Mouse (Mus musculus): ENCODE data around the gene Lrfn1. TPM values are rescaled to one million over a fixed set of nuclear protein-coding genes. Genes with fewer than 3 reads are reported as not detected.
A peak's percentile ranks its signal among the peaks of the same experiment; 100 is the strongest.

Gene Lrfn1
- polyA plus RNA-seq, 1 experiment from 2014 or later, result 14.0 TPM

DNA sequence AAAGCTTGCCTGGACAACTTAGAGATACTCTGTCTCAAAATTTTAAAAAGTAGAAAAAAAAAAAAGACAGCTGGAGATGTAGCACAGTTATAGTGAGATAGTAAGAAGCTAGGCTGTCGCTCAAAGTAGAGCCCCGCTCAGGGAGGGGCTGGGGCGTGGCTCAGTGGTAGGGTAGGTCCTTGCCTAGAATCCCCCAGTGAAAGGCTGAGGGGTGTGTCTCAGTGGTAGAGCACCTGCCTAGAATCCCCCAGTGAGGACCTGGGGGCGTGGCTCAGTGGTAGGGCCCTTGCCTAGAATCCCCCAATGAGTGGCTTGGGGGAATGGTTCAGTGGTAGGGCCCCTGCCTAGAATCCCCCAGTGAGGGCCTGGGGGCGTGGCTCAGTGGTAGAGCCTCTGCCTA, 8.6 kb downstream of the Lrfn1 start:
- no peak overlapping the region for H3K4me2 ChIP-seq (replicated peaks)
- H3K9ac ChIP-seq, result no peak overlapping the region
- no peaks in the 10 kb centered on the region for H3K9me3 ChIP-seq (replicated peaks)
- H3K36me3 ChIP-seq, result peaks cover 64% of the 10 kb centered on the region
- ATAC-seq (ENCODE audit: low FRiP score), result no peak
- H3K4me1 ChIP-seq, result peaks cover 7% of the 10 kb centered on the region; the same call in 1 of the 2 replicates
- WGBS, result 86% methylated on average over 5 of the region's 5 CpGs
- no peak overlapping the region for H3K27ac ChIP-seq
- H3K27me3 ChIP-seq, result no peaks in the 10 kb centered on the region
- H3K4me3 ChIP-seq, result no peak overlapping the region

GRCm38 (mm10) chr7:28462769-28463168, 11.0 kb downstream of the Lrfn1 start:
- no peak for ATAC-seq (ENCODE audit: low FRiP score)
- H3K27ac ChIP-seq, result no peak overlapping the region
- H3K9ac ChIP-seq, result no peak overlapping the region
- no peaks in the 10 kb centered on the region for H3K9me3 ChIP-seq (replicated peaks)
- H3K4me1 ChIP-seq, result peaks cover 17% of the 10 kb centered on the region
- peaks cover 19% of the 10 kb centered on the region for H3K27me3 ChIP-seq
- peaks cover 59% of the 10 kb centered on the region for H3K36me3 ChIP-seq
- no peak overlapping the region for H3K4me2 ChIP-seq (replicated peaks)
- 93% methylated on average over 2 of the region's 2 CpGs for WGBS
- no peak overlapping the region for H3K4me3 ChIP-seq

DNA sequence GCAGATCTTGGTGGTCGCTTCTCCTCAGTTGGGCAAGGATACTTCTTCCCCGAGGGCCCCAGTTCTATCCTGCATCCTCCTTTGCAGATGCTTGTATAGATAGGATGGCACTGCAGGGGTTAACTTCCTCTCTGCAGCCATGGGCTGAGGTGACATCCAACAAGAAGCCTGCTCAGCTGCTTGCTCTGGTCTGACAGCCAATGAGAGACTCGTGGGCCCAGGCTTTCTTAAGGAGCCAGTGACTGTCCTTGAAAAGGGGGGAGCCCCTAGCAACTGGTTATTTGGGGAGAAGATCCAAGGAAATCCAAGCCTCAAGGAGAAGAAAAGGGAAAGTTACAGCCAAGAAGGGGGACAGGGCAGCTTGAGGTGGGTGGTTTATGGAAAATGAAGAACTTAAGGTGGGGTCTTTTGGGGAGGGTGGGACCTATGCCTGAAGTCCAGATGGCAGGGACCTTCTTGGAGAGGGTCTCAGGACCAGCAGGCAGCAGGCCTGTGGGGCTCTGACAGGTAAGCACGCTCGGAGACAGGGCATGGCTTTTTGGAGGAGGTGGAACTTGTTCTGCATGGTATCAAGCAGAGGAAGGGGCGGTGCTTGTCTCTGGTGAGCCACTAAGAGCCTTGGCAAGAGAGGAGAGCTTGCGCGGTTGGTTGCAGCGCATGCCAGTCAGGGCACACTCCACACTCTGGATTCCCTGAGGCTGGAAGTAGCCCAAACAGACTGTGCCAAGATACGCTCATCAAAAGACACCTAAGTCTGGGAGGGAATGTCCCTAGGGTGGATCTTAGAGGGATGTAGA, 12.8 kb downstream of the Lrfn1 start:
- H3K4me1 ChIP-seq, result peaks cover 18% of the 10 kb centered on the region
- H3K27me3 ChIP-seq, result peaks cover 24% of the 10 kb centered on the region
- H3K27ac ChIP-seq, result no peak overlapping the region
- H3K4me2 ChIP-seq (replicated peaks), result peak overlapping the region; percentile 24
- H3K9ac ChIP-seq, result no peak overlapping the region
- H3K9me3 ChIP-seq (replicated peaks), result no peaks in the 10 kb centered on the region
- ATAC-seq (ENCODE audit: low FRiP score), result peak; percentile 51; the same call in 1 of the 2 replicates
- H3K36me3 ChIP-seq, result peaks cover 41% of the 10 kb centered on the region
- H3K4me3 ChIP-seq, result no peak overlapping the region
- 67% methylated on average over 10 of the region's 10 CpGs for WGBS

DNA sequence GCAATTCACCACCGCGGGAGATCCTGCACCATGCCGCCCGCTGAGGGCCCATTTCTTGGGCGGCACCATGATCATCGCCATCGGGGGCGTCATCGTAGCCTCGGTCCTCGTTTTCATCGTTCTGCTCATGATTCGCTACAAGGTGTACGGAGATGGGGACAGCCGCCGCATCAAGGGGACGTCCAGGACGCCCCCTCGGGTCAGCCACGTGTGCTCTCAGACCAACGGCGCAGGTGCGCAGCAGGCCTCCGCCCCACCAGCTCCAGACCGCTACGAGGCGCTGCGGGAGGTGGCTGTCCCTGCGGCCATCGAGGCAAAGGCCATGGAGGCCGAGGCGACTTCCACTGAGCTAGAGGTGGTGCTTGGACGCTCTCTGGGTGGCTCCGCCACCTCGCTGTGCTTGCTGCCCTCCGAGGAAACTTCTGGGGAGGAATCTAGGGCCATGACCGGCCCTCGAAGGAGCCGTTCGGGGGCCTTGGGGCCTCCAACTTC, 15.0 kb downstream of the Lrfn1 start:
- WGBS, result 16% methylated on average over 40 of the region's 40 CpGs
- peak overlapping the region; percentile 61; the same call in 1 of the 2 replicates for H3K9ac ChIP-seq
- H3K9me3 ChIP-seq (replicated peaks), result no peaks in the 10 kb centered on the region
- peaks cover 21% of the 10 kb centered on the region for H3K36me3 ChIP-seq
- peaks cover 18% of the 10 kb centered on the region for H3K4me1 ChIP-seq
- ATAC-seq (ENCODE audit: low FRiP score), result no peak
- H3K27me3 ChIP-seq, result peaks cover 24% of the 10 kb centered on the region
- H3K4me2 ChIP-seq (replicated peaks), result peak overlapping the region; percentile 74
- H3K4me3 ChIP-seq, result peak overlapping the region; percentile 38
- H3K27ac ChIP-seq, result no peak overlapping the region

DNA sequence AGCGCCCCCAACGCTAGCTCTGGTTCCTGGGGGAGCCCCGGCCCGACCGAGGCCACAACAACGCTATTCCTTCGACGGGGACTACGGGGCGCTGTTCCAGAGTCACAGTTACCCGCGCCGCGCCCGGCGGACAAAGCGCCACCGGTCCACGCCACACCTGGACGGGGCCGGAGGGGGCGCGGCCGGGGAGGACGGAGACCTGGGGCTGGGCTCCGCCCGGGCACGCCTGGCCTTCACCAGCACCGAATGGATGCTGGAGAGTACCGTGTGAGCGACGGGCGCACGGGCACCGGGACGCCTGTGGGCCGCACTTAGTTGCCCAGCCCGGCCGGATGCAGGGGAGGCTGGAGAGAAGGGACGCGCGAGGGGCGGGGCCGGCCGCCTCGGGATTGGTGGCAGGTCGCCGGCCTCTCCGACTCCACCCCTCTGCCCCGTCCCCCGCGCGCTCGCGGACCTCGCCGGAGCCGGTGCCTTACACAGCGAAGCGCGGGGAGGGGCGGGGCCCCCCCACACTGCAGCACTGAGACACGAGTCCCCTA, 15.5 kb downstream of the Lrfn1 start:
- peak overlapping the region; percentile 38 for H3K4me3 ChIP-seq
- peak overlapping the region; percentile 61 for H3K9ac ChIP-seq
- peak; percentile 67 for ATAC-seq (ENCODE audit: low FRiP score)
- H3K27ac ChIP-seq, result no peak overlapping the region
- H3K9me3 ChIP-seq (replicated peaks), result no peaks in the 10 kb centered on the region
- H3K4me1 ChIP-seq, result peaks cover 18% of the 10 kb centered on the region
- peak overlapping the region; percentile 74 for H3K4me2 ChIP-seq (replicated peaks)
- H3K27me3 ChIP-seq, result peaks cover 24% of the 10 kb centered on the region
- H3K36me3 ChIP-seq, result peaks cover 16% of the 10 kb centered on the region
- WGBS, result 2% methylated on average over 62 of the region's 63 CpGs

GRCm38 (mm10) chr7:28476191-28476590, 24.4 kb downstream of the Lrfn1 start:
- H3K4me3 ChIP-seq, result no peak overlapping the region
- WGBS, result 87% methylated on average over 6 of the region's 6 CpGs
- H3K9ac ChIP-seq, result no peak overlapping the region
- H3K27ac ChIP-seq, result no peak overlapping the region
- H3K4me1 ChIP-seq, result no peaks in the 10 kb centered on the region
- H3K27me3 ChIP-seq, result no peaks in the 10 kb centered on the region; the same call in 1 of the 2 replicates
- H3K9me3 ChIP-seq (replicated peaks), result no peaks in the 10 kb centered on the region
- ATAC-seq (ENCODE audit: low FRiP score), result no peak
- H3K4me2 ChIP-seq (replicated peaks), result no peak overlapping the region
- no peaks in the 10 kb centered on the region for H3K36me3 ChIP-seq

DNA sequence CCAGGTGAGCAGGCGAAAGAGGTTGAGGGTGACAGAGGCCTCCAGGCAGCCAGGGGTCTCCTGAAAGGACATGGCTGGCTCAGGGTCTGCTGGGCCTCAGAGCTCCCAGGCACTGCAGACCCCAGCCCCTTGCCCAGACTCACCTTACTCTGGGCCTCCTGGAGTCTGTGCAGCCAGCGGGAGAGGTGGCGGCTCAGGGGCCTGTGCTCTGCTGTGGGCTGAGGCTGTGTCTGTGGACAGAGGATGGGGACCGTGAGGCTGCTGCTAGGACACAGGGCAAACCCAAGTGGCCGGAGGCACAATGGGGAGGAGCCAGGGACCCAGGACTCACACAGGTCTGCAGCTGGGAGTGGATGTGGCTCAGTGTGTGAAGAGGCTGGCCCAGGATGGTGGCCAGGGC, 25.6 kb downstream of the Lrfn1 start:
- Histone ChIP-seq H3K27me3 (no peaks in the 10 kb centered on the region; the same call in 1 of the 2 replicates), H3K9me3 (replicated peaks) (no peaks in the 10 kb centered on the region), H3K9ac (no peak overlapping the region), H3K4me2 (replicated peaks) (no peak overlapping the region), H3K4me3 (no peak overlapping the region), H3K4me1 (no peaks in the 10 kb centered on the region), H3K36me3 (no peaks in the 10 kb centered on the region), H3K27ac (no peak overlapping the region)
- no peak for ATAC-seq (ENCODE audit: low FRiP score)
- 91% methylated on average over 5 of the region's 5 CpGs for WGBS

- Histone ChIP-seq H3K27ac (no peak overlapping the region), H3K36me3 (no peaks in the 10 kb centered on the region), H3K4me3 (no peak overlapping the region), H3K9ac (no peak overlapping the region), H3K9me3 (replicated peaks) (no peaks in the 10 kb centered on the region), H3K4me2 (replicated peaks) (no peak overlapping the region), H3K27me3 (no peaks in the 10 kb centered on the region; the same call in 1 of the 2 replicates), H3K4me1 (no peaks in the 10 kb centered on the region)
- ATAC-seq (ENCODE audit: low FRiP score), result no peak
- WGBS, result 7% methylated on average over 8 of the region's 8 CpGs
Measured at GRCm38 (mm10) chr7:28478854-28479253, 27.1 kb downstream of the Lrfn1 start.

GRCm38 (mm10) chr7:28482854-28483253, 31.1 kb downstream of the Lrfn1 start:
- H3K4me1 ChIP-seq, result peaks cover 2% of the 10 kb centered on the region; the same call in 1 of the 2 replicates
- no peak overlapping the region for H3K9ac ChIP-seq
- H3K27ac ChIP-seq, result no peak overlapping the region
- ATAC-seq (ENCODE audit: low FRiP score), result no peak
- no peak overlapping the region for H3K4me2 ChIP-seq (replicated peaks)
- 90% methylated on average over 11 of the region's 11 CpGs for WGBS
- no peak overlapping the region for H3K4me3 ChIP-seq
- H3K9me3 ChIP-seq (replicated peaks), result no peaks in the 10 kb centered on the region
- peaks cover 14% of the 10 kb centered on the region for H3K27me3 ChIP-seq
- H3K36me3 ChIP-seq, result no peaks in the 10 kb centered on the region

DNA sequence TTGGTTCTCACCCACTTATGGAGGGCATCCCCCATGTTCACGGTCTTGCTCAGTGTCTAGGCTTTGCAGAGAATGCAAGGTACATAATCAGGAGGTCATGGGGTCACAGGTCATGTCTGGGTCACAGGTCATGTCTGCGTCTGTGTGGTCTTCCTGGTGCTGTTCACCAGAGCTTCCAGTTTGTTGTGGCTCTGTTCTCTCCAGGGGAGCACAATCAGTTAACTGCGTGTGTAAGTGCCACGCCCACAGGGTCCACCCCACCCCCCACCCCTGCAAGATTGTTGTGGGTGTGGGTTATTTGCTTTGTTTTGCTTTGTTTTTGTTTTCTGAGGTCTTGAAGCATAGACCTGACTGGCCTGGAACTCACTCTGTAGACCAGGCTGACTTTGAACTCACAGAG, 32.4 kb downstream of the Lrfn1 start:
- no peak overlapping the region for H3K9ac ChIP-seq
- no peak for ATAC-seq (ENCODE audit: low FRiP score)
- WGBS, result 28% methylated on average over 4 of the region's 4 CpGs
- no peak overlapping the region for H3K4me2 ChIP-seq (replicated peaks)
- peaks cover 26% of the 10 kb centered on the region for H3K27me3 ChIP-seq
- H3K27ac ChIP-seq, result no peak overlapping the region
- H3K4me1 ChIP-seq, result peaks cover 7% of the 10 kb centered on the region; the same call in 1 of the 2 replicates
- no peaks in the 10 kb centered on the region for H3K36me3 ChIP-seq
- H3K9me3 ChIP-seq (replicated peaks), result no peaks in the 10 kb centered on the region
- H3K4me3 ChIP-seq, result no peak overlapping the region

GRCm38 (mm10) chr7:28488030-28488491, 36.3 kb downstream of the Lrfn1 start:
- H3K36me3 ChIP-seq, result no peaks in the 10 kb centered on the region
- H3K27ac ChIP-seq, result no peak overlapping the region
- H3K27me3 ChIP-seq, result peaks cover 27% of the 10 kb centered on the region
- no peaks in the 10 kb centered on the region for H3K9me3 ChIP-seq (replicated peaks)
- H3K4me1 ChIP-seq, result peaks cover 7% of the 10 kb centered on the region; the same call in 1 of the 2 replicates
- H3K9ac ChIP-seq, result no peak overlapping the region
- no peak for ATAC-seq (ENCODE audit: low FRiP score)
- H3K4me2 ChIP-seq (replicated peaks), result peak overlapping the region; percentile 39
- 6% methylated on average over 16 of the region's 16 CpGs for WGBS
- H3K4me3 ChIP-seq, result no peak overlapping the region

DNA sequence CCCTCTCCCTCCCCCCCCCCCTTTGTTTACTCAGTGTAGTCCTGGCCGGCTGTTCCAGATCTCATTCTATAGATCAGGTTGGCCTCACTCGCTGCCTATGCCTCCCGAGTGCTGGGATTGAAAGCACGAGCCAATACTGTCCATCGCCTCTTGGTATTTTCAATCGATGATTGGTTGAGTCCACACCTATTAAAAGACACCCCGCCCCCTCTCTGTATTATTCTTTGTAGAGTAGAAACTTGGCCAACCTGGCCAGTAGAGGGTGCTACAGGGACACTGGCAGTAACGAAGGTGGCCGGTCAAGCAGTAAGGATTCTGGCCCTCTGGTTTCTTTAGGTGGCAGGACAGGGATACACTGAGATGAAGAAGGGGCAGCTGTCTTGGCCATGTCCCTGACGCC, 38.6 kb downstream of the Lrfn1 start:
- Histone ChIP-seq H3K4me1 (peaks cover 7% of the 10 kb centered on the region; the same call in 1 of the 2 replicates), H3K36me3 (no peaks in the 10 kb centered on the region), H3K9me3 (replicated peaks) (no peaks in the 10 kb centered on the region), H3K27ac (no peak overlapping the region), H3K4me2 (replicated peaks) (peak overlapping the region; percentile 30), H3K27me3 (peaks cover 27% of the 10 kb centered on the region), H3K9ac (no peak overlapping the region), H3K4me3 (no peak overlapping the region)
- WGBS, result 3% methylated on average over 10 of the region's 10 CpGs
- ATAC-seq (ENCODE audit: low FRiP score), result no peak

Measured in hindbrain, embryonic 12.5 days (tissue).